Mouse (Mus musculus) liver, embryonic 12.5 days (tissue): Measurements from ENCODE around the gene Me1. TPM values are rescaled to one million over a fixed set of nuclear protein-coding genes. Genes with fewer than 3 reads are reported as not detected.

Experiments
- ATAC-seq: fragments of 200-750 bp; cut with Nextera tagmentation; 2 replicates; pipeline ENCODE4 v1.8.0; 2017; ENCODE audit warnings: moderate number of reproducible peaks, mild to moderate bottlenecking, moderate library complexity
- H3K27ac ChIP-seq: fragments of 300-500 bp; sonication (generic); 2 replicates; pipeline ENCODE4 v1.5.1; 2016; ENCODE audit warnings: mild to moderate bottlenecking
- H3K27me3 ChIP-seq: fragments of 300-500 bp; sonication (generic); replicated peaks from 2 replicates; pipeline ENCODE4 v1.6.1; 2016; ENCODE audit warnings: mild to moderate bottlenecking, moderate library complexity
- H3K36me3 ChIP-seq: fragments of 300-500 bp; sonication (generic); 2 replicates; pipeline ENCODE4 v1.6.1; 2016; ENCODE audit warnings: mild to moderate bottlenecking, moderate library complexity
- H3K4me1 ChIP-seq: fragments of 300-500 bp; sonication (generic); 2 replicates; pipeline ENCODE4 v1.6.1; 2016
- H3K4me2 ChIP-seq: fragments of 300-500 bp; sonication (generic); 2 replicates; pipeline ENCODE4 v1.6.1; 2016; ENCODE audit warnings: mild to moderate bottlenecking, moderate library complexity
- H3K4me3 ChIP-seq: fragments of 300-500 bp; sonication (generic); 2 replicates; pipeline ENCODE4 v1.5.1; 2016; ENCODE audit warnings: mild to moderate bottlenecking, moderate library complexity
- H3K9ac ChIP-seq: fragments of 300-500 bp; sonication (generic); 2 replicates; pipeline ENCODE4 v1.6.1; 2016; ENCODE audit warnings: mild to moderate bottlenecking, moderate library complexity
- H3K9me3 ChIP-seq: fragments of 300-500 bp; sonication (generic); replicated peaks from 2 replicates; pipeline ENCODE4 v1.6.1; 2016; ENCODE audit warnings: mild to moderate bottlenecking, moderate library complexity
- WGBS: fragments of 180-500 bp; shearing (Covaris S2); methylation state at CpG from one replicate; pipeline ENCODE4 v1.1.7; 2016; ENCODE audit not compliant: insufficient replicate concordance; 5-methylcytosine and 5-hydroxymethylcytosine counted together
- polyA plus RNA-seq: library from polyadenylated mRNA; unstranded; fragments of >200 nt; fragmentation: Nextera tagmentation; extraction: Ambion mirVana; gene quantifications from 2 replicates; pipeline ENCODE4 v1.2.1, GENCODE M21; 2016

Me1 gene
- polyA plus RNA-seq, 1 experiment from 2014 or later, result 5.2 TPM

DNA sequence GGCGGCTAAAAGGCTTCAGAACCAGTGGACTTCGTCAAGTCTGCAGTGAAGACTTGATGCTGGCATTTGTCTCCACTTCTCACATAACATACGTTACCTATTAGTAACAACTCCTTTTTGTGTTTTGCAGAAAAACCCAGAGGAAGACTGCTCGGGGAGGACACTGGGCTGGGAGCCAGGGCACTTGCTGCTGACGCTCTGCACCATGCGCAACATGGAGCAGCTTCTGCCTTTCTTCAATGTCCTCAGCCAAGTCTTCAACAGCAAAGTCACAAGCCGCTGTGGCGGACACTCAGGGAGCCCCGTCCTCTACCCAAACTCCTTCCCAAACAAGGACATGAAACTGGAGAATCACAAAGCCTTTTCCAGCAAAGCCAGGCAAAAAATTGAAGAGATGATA, 141.9 kb downstream of the Me1 start:
- H3K9me3 ChIP-seq, result no peaks in the 10 kb centered on the region
- H3K36me3 ChIP-seq, result peaks cover 73% of the 10 kb centered on the region
- no peak overlapping the region for H3K9ac ChIP-seq
- no peak overlapping the region for H3K27ac ChIP-seq
- H3K27me3 ChIP-seq, result no peaks in the 10 kb centered on the region
- H3K4me2 ChIP-seq, result no peak overlapping the region
- ATAC-seq, result no peak
- 81% methylated on average over 9 of the region's 9 CpGs for WGBS
- H3K4me3 ChIP-seq, result no peak overlapping the region
- H3K4me1 ChIP-seq, result no peaks in the 10 kb centered on the region

DNA sequence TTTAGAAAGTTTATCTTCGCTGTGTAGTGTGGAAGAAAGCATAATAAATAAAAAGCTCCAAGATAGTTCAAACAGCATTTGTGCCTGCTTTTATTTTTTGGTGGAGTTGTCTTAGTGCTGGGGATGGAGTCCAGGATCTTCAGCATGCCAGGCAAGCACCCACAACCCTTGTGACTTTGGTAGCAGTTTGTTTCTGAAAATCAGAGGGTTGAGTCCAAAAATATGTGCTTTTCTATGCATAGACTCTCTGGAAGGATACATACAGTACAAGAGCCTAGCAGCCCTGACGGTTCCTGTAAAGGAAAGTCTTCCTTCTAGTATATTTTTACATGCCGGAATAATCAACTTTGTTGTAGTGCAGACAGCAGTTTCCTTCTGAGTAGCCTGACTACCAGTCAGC, 145.0 kb downstream of the Me1 start:
- H3K4me2 ChIP-seq, result no peak overlapping the region
- no peaks in the 10 kb centered on the region for H3K27me3 ChIP-seq
- ATAC-seq, result no peak
- WGBS, result 77% methylated on average over 3 of the region's 3 CpGs
- no peaks in the 10 kb centered on the region for H3K4me1 ChIP-seq
- H3K4me3 ChIP-seq, result no peak overlapping the region
- no peak overlapping the region for H3K9ac ChIP-seq
- peaks cover 65% of the 10 kb centered on the region for H3K36me3 ChIP-seq
- H3K9me3 ChIP-seq, result no peaks in the 10 kb centered on the region
- H3K27ac ChIP-seq, result no peak overlapping the region

DNA sequence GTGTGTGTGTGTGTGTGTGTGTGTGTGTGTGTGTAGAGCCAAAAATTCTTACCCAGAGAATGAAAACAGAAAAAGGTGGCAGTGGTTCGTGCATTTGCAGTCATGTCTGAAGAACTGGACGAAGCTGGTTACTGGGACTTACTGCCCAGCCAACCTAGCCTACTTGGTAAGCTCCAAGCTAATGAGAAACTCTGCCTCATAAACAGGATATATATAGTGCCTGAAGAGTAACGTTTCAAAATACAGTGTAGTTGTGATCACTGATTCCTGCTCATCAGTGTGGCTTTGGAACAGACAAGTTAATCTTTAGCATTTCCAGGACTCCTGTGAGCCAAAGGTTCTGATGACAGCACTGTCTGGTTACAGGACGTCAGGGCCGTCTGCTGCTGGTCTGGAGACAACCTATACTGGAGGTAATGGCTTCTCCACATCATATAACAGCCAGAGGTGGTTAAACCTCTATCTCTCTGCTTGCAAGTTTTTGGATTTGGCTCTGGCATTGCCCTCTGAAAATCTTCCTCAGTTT, 146.1 kb downstream of the Me1 start:
- Histone ChIP-seq H3K9me3 (no peaks in the 10 kb centered on the region), H3K27me3 (no peaks in the 10 kb centered on the region), H3K4me3 (no peak overlapping the region), H3K4me2 (no peak overlapping the region), H3K9ac (no peak overlapping the region), H3K4me1 (no peaks in the 10 kb centered on the region), H3K27ac (no peak overlapping the region), H3K36me3 (peaks cover 68% of the 10 kb centered on the region)
- ATAC-seq, result no peak
- 70% methylated on average over 5 of the region's 5 CpGs for whole genome bisulfite sequencing

GRCm38 (mm10) chr9:86544559-86544958, 151.2 kb downstream of the Me1 start:
- H3K4me1 ChIP-seq, result no peaks in the 10 kb centered on the region
- no peak overlapping the region for H3K27ac ChIP-seq
- H3K9me3 ChIP-seq, result no peaks in the 10 kb centered on the region
- H3K36me3 ChIP-seq, result peaks cover 64% of the 10 kb centered on the region
- 71% methylated on average over 1 of the region's 1 CpGs for WGBS
- H3K4me2 ChIP-seq, result no peak overlapping the region
- no peaks in the 10 kb centered on the region for H3K27me3 ChIP-seq
- ATAC-seq, result no peak
- no peak overlapping the region for H3K4me3 ChIP-seq
- no peak overlapping the region for H3K9ac ChIP-seq

GRCm38 (mm10) chr9:86543451-86543850, 152.3 kb downstream of the Me1 start:
- no peak for ATAC-seq
- H3K4me1 ChIP-seq, result no peaks in the 10 kb centered on the region
- H3K9ac ChIP-seq, result no peak overlapping the region
- H3K4me3 ChIP-seq, result no peak overlapping the region
- H3K27ac ChIP-seq, result no peak overlapping the region
- H3K36me3 ChIP-seq, result peaks cover 56% of the 10 kb centered on the region
- 87% methylated on average over 3 of the region's 3 CpGs for WGBS
- H3K9me3 ChIP-seq, result no peaks in the 10 kb centered on the region
- H3K27me3 ChIP-seq, result no peaks in the 10 kb centered on the region
- no peak overlapping the region for H3K4me2 ChIP-seq

- Histone ChIP-seq H3K4me1 (no peaks in the 10 kb centered on the region), H3K9ac (no peak overlapping the region), H3K27me3 (no peaks in the 10 kb centered on the region), H3K4me2 (no peak overlapping the region), H3K9me3 (no peaks in the 10 kb centered on the region), H3K27ac (no peak overlapping the region), H3K36me3 (peaks cover 24% of the 10 kb centered on the region), H3K4me3 (no peak overlapping the region)
- ATAC-seq, result no peak
- WGBS, result 79% methylated on average over 5 of the region's 5 CpGs
Measured at GRCm38 (mm10) chr9:86534071-86534470, 161.7 kb downstream of the Me1 start.

Other genes starting within 250 kb of the Me1 start
- gene Ube2cbp, start 231.0 kb downstream of the Me1 start, polyA plus RNA-seq, result 4.1 TPM in 2 replicates
- gene Dop1a, start 228.8 kb downstream of the Me1 start, polyA plus RNA-seq, result 6.4 and 7.6 TPM in 2 replicates
- 17.4 and 17.7 TPM in 2 replicates for gene Pgm3, start 124.1 kb downstream of the Me1 start, polyA plus RNA-seq
- gene Rwdd2a, start 124.0 kb downstream of the Me1 start, polyA plus RNA-seq, result 1.6 and 2.1 TPM in 2 replicates
- 0.58 and 1.3 TPM in 2 replicates for gene Prss35, start 47.7 kb upstream of the Me1 start, polyA plus RNA-seq
- gene Snap91, start 184.7 kb upstream of the Me1 start, polyA plus RNA-seq, result 0.08 and 0.17 TPM in 2 replicates